Mouse (Mus musculus): ENCODE data around the gene Cubn. TPM values are rescaled to one million over a fixed set of nuclear protein-coding genes. Genes with fewer than 3 reads are reported as not detected.

Gene Cubn
- polyA plus RNA-seq, 1 experiment from 2014 or later: 0.29 TPM

DNA sequence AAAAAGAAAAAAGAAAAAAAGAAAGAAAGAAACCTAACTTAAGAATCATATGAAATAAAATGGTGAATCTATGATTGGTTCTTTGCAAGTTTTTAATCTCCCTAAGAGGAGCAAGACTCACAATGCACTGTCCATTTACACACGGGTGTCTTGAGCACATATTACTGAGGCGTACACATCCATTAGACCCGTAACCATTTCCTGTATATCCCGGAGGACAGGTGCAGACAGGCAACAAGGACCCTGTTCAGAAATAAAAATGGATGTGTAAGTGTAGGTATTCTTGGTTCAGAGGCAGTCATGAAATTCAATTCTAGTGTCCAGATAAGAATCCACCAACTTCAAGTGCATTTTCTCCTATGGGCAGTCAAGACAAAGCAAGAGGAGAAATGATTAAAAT, 22.0 kb downstream of the Cubn start:
- Histone ChIP-seq H3K4me3 (ENCODE audit: low read depth, low read length) (no peak overlapping the region), H3K4me2 (ENCODE audit: low read depth) (no peak overlapping the region), H3K9me3 (ENCODE audit: control insufficient read depth, low read length) (no peaks in the 10 kb centered on the region), H3K36me3 (ENCODE audit: control insufficient read depth, insufficient read depth, low read length) (no peaks in the 10 kb centered on the region), H3K27ac (ENCODE audit: low read depth, low read length) (no peak overlapping the region), H3K27me3 (ENCODE audit: control insufficient read depth, insufficient read depth, low read length) (no peaks in the 10 kb centered on the region), H3K4me1 (ENCODE audit: control insufficient read depth, insufficient read depth, low read length) (no peaks in the 10 kb centered on the region), H3K9ac (ENCODE audit: low read length) (no peak overlapping the region)
- WGBS: 91% methylated on average over 4 of the region's 4 CpGs
- ATAC-seq (ENCODE audit: insufficient read depth, low FRiP score, low TSS enrichment) (no peak), DNase-seq (ENCODE audit: low spot score) (no peak)

DNA sequence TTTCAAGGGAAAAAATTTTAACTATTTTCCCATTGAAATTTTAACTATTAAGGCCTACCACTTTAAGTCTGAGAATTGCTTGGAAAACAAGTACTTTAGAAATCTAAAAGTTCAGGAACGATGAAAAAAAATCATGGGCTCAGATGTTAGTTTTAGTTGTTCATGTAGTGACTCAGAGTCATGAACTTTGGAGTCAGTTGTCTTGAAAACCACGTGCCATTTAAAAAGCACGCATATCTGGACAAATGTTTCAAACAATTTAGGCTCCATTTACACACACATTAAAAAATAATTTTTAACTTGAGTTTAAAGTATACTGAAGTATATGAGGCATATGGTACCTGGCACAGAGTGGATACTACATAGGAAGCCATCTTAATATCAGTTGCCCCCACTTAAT, 24.9 kb downstream of the Cubn start:
- H3K9me3 ChIP-seq (ENCODE audit: control insufficient read depth, low read length): no peaks in the 10 kb centered on the region
- no peaks in the 10 kb centered on the region for H3K4me1 ChIP-seq (ENCODE audit: control insufficient read depth, insufficient read depth, low read length)
- no peak overlapping the region for H3K27ac ChIP-seq (ENCODE audit: low read depth, low read length)
- DNase-seq (ENCODE audit: low spot score) (no peak), ATAC-seq (ENCODE audit: insufficient read depth, low FRiP score, low TSS enrichment) (no peak)
- no peak overlapping the region for H3K4me3 ChIP-seq (ENCODE audit: low read depth, low read length)
- no peak overlapping the region for H3K4me2 ChIP-seq (ENCODE audit: low read depth)
- 94% methylated on average over 3 of the region's 3 CpGs for WGBS
- no peaks in the 10 kb centered on the region for H3K27me3 ChIP-seq (ENCODE audit: control insufficient read depth, insufficient read depth, low read length)
- no peak overlapping the region for H3K9ac ChIP-seq (ENCODE audit: low read length)
- no peaks in the 10 kb centered on the region for H3K36me3 ChIP-seq (ENCODE audit: control insufficient read depth, insufficient read depth, low read length)

DNA sequence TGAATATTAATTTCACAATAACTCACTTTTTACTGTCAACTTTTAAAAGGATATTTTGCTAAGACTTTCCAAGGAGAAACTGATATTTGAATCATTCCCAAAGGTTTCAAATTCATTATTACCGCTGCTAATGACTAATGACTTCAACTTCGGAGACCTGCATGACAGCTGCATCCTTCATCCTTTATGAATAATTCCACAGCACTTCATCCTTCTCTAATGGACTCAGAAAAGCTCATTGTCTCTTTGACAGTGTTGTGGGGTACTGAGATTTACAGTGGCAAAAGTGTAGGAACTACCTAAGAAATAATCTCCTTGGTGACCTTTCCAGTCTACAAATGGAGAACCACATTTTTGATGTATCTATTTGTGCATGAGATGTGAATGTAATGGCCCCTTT, 33.5 kb downstream of the Cubn start:
- no peak overlapping the region for H3K4me3 ChIP-seq (ENCODE audit: low read depth, low read length)
- DNase-seq (ENCODE audit: low spot score): no peak
- no peaks in the 10 kb centered on the region for H3K4me1 ChIP-seq (ENCODE audit: control insufficient read depth, insufficient read depth, low read length)
- no peak for ATAC-seq (ENCODE audit: insufficient read depth, low FRiP score, low TSS enrichment)
- no peaks in the 10 kb centered on the region for H3K27me3 ChIP-seq (ENCODE audit: control insufficient read depth, insufficient read depth, low read length)
- 77% methylated on average over 2 of the region's 2 CpGs for WGBS
- no peak overlapping the region for H3K4me2 ChIP-seq (ENCODE audit: low read depth)
- no peak overlapping the region for H3K9ac ChIP-seq (ENCODE audit: low read length)
- H3K36me3 ChIP-seq (ENCODE audit: control insufficient read depth, insufficient read depth, low read length): no peaks in the 10 kb centered on the region
- no peak overlapping the region for H3K27ac ChIP-seq (ENCODE audit: low read depth, low read length)
- no peaks in the 10 kb centered on the region for H3K9me3 ChIP-seq (ENCODE audit: control insufficient read depth, low read length)

DNA sequence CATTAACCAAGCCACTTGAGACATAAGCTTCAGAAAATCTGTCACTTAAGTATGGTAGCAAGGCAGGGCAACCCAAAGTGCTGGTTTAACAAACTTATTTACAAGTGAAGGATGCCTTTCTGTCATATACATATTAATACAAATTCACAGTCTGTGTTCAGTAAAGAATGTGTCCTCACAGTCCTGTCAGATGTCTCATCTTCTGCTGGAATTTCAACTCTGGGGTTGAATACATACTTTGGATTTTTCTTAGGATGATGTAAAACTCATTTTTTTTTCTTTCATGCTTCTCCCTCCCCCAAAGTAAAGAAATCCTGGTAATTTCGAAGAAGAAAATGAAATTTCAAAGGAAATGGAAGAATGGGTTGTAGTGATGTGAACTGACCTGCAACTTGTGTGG, 34.8 kb downstream of the Cubn start:
- Histone ChIP-seq H3K36me3 (ENCODE audit: control insufficient read depth, insufficient read depth, low read length) (no peaks in the 10 kb centered on the region), H3K4me1 (ENCODE audit: control insufficient read depth, insufficient read depth, low read length) (no peaks in the 10 kb centered on the region), H3K9ac (ENCODE audit: low read length) (no peak overlapping the region), H3K9me3 (ENCODE audit: control insufficient read depth, low read length) (no peaks in the 10 kb centered on the region), H3K4me2 (ENCODE audit: low read depth) (no peak overlapping the region), H3K4me3 (ENCODE audit: low read depth, low read length) (no peak overlapping the region), H3K27ac (ENCODE audit: low read depth, low read length) (no peak overlapping the region), H3K27me3 (ENCODE audit: control insufficient read depth, insufficient read depth, low read length) (no peaks in the 10 kb centered on the region)
- no peak for DNase-seq (ENCODE audit: low spot score)
- WGBS: 73% methylated on average over 1 of the region's 1 CpGs
- no peak for ATAC-seq (ENCODE audit: insufficient read depth, low FRiP score, low TSS enrichment)

DNA sequence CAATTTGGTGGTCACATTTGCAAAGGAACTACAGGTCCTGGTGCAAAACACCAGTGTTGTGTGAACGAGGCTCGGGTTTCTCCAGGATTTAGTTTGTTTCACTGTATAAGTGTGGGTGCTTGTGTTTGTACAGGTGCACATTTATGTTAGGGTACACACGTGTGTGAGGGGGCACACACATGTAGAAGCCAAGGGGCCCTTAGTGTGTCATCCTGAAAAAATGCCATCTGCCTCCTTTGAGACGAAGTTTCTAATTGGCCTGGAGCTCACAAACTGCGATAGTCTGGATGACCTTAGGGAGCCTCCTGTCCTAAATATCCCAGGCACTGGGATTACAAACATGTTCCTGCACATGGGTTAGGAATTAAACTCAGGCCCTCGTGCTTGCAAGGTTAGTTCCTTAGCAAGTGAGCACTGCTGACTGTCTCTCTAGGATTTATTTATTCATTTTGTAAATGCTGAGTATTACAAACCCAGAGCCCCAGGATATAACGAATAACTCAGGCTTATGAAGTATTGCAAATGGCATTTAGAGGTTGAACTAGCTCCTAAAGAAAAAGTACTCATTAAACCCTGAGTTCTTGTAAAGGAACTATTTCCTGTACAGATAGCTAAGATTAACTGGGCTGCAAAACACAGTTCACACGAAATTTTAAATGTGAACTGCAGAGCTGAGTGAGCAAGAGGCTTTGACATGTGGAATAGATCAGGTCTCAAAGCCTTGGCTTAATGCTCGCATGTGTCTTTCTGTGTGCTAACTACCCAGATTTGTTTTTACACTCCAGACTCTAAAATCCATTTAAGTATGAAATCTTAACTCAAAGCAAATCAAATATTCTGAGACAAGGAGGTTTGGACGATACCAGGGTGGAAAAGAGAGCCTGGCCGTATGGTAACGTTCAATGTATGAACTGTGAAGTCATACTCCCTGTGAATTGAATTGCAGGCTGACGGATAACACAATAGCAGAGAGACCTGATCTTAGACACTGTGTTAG, 39.8 kb downstream of the Cubn start:
- Histone ChIP-seq H3K27ac (ENCODE audit: low read depth, low read length) (no peak overlapping the region), H3K9me3 (ENCODE audit: control insufficient read depth, low read length) (no peaks in the 10 kb centered on the region), H3K4me3 (ENCODE audit: low read depth, low read length) (no peak overlapping the region), H3K9ac (ENCODE audit: low read length) (no peak overlapping the region), H3K36me3 (ENCODE audit: control insufficient read depth, insufficient read depth, low read length) (no peaks in the 10 kb centered on the region), H3K4me2 (ENCODE audit: low read depth) (no peak overlapping the region), H3K27me3 (ENCODE audit: control insufficient read depth, insufficient read depth, low read length) (no peaks in the 10 kb centered on the region), H3K4me1 (ENCODE audit: control insufficient read depth, insufficient read depth, low read length) (0 out of 2 replicates have a peak, but pooled peaks cover 2% of the 10 kb centered on the region)
- WGBS: 66% methylated on average over 13 of the region's 13 CpGs
- DNase-seq (ENCODE audit: low spot score) (no peak), ATAC-seq (ENCODE audit: insufficient read depth, low FRiP score, low TSS enrichment) (no peak)

DNA sequence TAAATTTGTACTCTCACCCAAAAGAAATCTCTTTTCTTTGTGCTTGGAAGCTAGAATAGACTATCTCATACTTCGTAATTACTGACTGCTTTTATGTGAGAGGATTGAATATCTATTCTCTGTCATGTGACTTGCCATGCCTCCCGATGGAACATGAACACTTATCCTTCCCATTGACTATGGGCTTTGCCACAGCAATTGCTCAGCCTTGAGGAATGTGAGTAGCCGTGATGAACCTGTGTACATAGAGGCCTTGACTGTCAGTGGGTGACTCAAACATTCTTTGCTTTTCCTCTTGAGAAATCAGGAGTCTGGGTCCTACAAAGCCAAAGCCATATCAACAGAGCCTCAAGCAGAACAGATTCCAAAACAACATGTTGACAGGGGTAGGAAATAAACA, 40.7 kb downstream of the Cubn start:
- ATAC-seq (ENCODE audit: insufficient read depth, low FRiP score, low TSS enrichment): no peak

DNA sequence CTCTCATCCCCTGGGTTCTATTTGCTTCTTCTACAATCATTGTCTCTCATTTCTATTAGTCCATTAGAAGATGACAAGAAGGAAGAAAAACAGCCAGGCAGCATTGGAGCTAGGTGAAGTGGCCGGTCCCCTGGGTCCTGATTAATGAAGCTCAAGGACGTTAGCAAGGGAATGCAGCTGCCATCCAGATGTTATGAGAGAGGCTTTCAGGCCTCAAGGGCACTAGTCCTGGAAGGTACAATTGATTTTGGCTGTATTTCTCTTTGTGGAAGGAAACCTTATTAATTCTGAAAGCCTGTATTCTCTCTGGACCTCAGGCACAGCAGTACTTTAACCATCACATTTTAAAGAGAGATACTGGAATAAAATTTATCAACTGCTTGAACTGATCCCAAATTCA, 41.1 kb downstream of the Cubn start:
- ATAC-seq (ENCODE audit: insufficient read depth, low FRiP score, low TSS enrichment) (no peak), DNase-seq (ENCODE audit: low spot score) (peak; percentile 22)
- Histone ChIP-seq H3K4me1 (ENCODE audit: control insufficient read depth, insufficient read depth, low read length) (0 out of 2 replicates have a peak, but pooled peaks cover 2% of the 10 kb centered on the region), H3K4me2 (ENCODE audit: low read depth) (no peak overlapping the region), H3K36me3 (ENCODE audit: control insufficient read depth, insufficient read depth, low read length) (no peaks in the 10 kb centered on the region), H3K27ac (ENCODE audit: low read depth, low read length) (no peak overlapping the region), H3K27me3 (ENCODE audit: control insufficient read depth, insufficient read depth, low read length) (no peaks in the 10 kb centered on the region), H3K4me3 (ENCODE audit: low read depth, low read length) (no peak overlapping the region), H3K9me3 (ENCODE audit: control insufficient read depth, low read length) (no peaks in the 10 kb centered on the region), H3K9ac (ENCODE audit: low read length) (no peak overlapping the region)
- WGBS: 53% methylated on average over 2 of the region's 2 CpGs

More for the DNA sequence above, 40.7 kb downstream of the Cubn start:
- DNase-seq (ENCODE audit: low spot score): no peak
- H3K4me2 ChIP-seq (ENCODE audit: low read depth): no peak overlapping the region
- H3K4me3 ChIP-seq (ENCODE audit: low read depth, low read length): no peak overlapping the region
- WGBS: 77% methylated on average over 3 of the region's 3 CpGs
- no peak overlapping the region for H3K9ac ChIP-seq (ENCODE audit: low read length)
- 0 out of 2 replicates have a peak, but pooled peaks cover 2% of the 10 kb centered on the region for H3K4me1 ChIP-seq (ENCODE audit: control insufficient read depth, insufficient read depth, low read length)
- H3K36me3 ChIP-seq (ENCODE audit: control insufficient read depth, insufficient read depth, low read length): no peaks in the 10 kb centered on the region
- H3K27ac ChIP-seq (ENCODE audit: low read depth, low read length): no peak overlapping the region
- H3K27me3 ChIP-seq (ENCODE audit: control insufficient read depth, insufficient read depth, low read length): no peaks in the 10 kb centered on the region
- H3K9me3 ChIP-seq (ENCODE audit: control insufficient read depth, low read length): no peaks in the 10 kb centered on the region

DNA sequence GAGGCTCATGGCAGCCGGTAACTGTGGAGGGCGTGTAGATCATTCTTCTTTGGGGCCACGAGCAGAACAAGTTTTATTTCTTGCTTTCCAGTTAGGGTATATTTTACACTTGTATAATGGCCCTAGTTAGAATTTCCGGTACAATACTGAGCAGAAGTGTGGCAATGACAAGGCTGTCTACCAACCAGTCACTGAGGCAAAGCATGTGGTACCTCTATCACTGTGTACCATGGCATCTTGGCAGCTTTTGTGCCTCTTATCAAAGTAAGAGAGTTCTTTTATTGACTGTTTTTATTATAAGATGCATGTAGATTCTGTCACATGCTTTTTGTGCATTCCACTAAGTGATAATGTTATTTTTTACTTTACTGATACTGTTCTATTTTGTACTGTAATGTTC, 46.5 kb downstream of the Cubn start:
- no peak overlapping the region for H3K27ac ChIP-seq (ENCODE audit: low read depth, low read length)
- H3K4me2 ChIP-seq (ENCODE audit: low read depth): no peak overlapping the region
- H3K27me3 ChIP-seq (ENCODE audit: control insufficient read depth, insufficient read depth, low read length): no peaks in the 10 kb centered on the region
- no peak for DNase-seq (ENCODE audit: low spot score)
- no peaks in the 10 kb centered on the region for H3K36me3 ChIP-seq (ENCODE audit: control insufficient read depth, insufficient read depth, low read length)
- H3K4me1 ChIP-seq (ENCODE audit: control insufficient read depth, insufficient read depth, low read length): no peaks in the 10 kb centered on the region
- 91% methylated on average over 4 of the region's 4 CpGs for WGBS
- no peak overlapping the region for H3K4me3 ChIP-seq (ENCODE audit: low read depth, low read length)
- no peak for ATAC-seq (ENCODE audit: insufficient read depth, low FRiP score, low TSS enrichment)
- H3K9me3 ChIP-seq (ENCODE audit: control insufficient read depth, low read length): no peaks in the 10 kb centered on the region
- no peak overlapping the region for H3K9ac ChIP-seq (ENCODE audit: low read length)

DNA sequence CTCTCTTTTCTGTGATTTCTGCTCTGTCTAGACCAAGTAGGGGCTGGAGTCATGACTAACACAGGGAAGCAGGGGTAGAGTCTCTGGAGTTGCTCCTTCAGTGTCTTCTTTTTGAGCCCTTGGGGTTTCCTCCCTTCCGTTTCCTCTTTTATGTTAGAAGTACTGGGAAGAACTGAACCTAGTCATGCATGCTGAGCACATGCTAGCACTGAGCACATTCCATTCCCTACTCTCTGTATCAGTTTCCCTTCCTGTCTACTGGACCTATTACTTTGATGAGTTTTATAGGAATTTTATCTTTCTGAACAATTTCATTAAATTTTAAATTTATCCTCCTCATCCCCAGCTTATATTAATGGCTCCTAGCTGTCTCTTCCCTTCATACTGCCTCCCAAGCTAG, 52.6 kb downstream of the Cubn start:
- DNase-seq (ENCODE audit: low spot score): no peak
- H3K4me3 ChIP-seq (ENCODE audit: low read depth, low read length): no peak overlapping the region
- H3K27me3 ChIP-seq (ENCODE audit: control insufficient read depth, insufficient read depth, low read length): no peaks in the 10 kb centered on the region
- no peaks in the 10 kb centered on the region for H3K9me3 ChIP-seq (ENCODE audit: control insufficient read depth, low read length)
- no peak for ATAC-seq (ENCODE audit: insufficient read depth, low FRiP score, low TSS enrichment)
- no peak overlapping the region for H3K27ac ChIP-seq (ENCODE audit: low read depth, low read length)
- no peaks in the 10 kb centered on the region for H3K36me3 ChIP-seq (ENCODE audit: control insufficient read depth, insufficient read depth, low read length)
- H3K9ac ChIP-seq (ENCODE audit: low read length): no peak overlapping the region
- no peaks in the 10 kb centered on the region for H3K4me1 ChIP-seq (ENCODE audit: control insufficient read depth, insufficient read depth, low read length)
- H3K4me2 ChIP-seq (ENCODE audit: low read depth): no peak overlapping the region
- WGBS: 82% methylated on average over 1 of the region's 1 CpGs

Data from neural tube, embryonic 11.5 days (tissue).